Mouse (Mus musculus): ENCODE results near the gene Nes. TPM values are rescaled to one million over a fixed set of nuclear protein-coding genes. Genes with fewer than 3 reads are reported as not detected.

Nes gene
- polyA plus RNA-seq, 1 experiment: 0.26 TPM

DNA sequence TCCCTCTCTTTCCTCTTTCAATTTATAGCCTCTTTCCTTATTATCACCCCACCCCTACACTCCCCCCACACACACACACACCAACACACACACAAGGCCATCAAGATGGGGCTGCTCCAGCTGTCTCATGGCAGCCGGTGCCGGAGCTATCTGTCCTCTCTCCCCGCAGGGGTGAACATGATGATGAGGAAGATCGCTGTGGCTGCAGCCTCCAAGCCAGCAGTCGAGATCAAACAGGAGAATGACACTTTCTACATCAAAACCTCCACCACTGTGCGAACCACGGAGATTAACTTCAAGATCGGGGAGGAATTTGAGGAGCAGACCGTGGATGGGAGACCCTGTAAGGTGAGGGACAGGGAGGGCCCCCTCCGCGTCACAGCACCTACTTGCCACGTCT, 18.9 kb upstream of the Nes start:
- Histone ChIP-seq H3K4me1 (ENCODE audit: control insufficient read depth, insufficient read depth, low read length) (peaks cover 35% of the 10 kb centered on the region), H3K27me3 (ENCODE audit: control insufficient read depth, insufficient read depth, low read length) (no peaks in the 10 kb centered on the region; the same call in none of the 2 replicates), H3K4me3 (ENCODE audit: control insufficient read depth, low read depth, low read length) (peak overlapping the region; percentile 9; the same call in 1 of the 2 replicates), H3K27ac (ENCODE audit: control insufficient read depth, insufficient read depth, low read depth, low read length) (no peak overlapping the region), H3K36me3 (ENCODE audit: control insufficient read depth, insufficient read depth, low read length) (no peaks in the 10 kb centered on the region)
- no peak for TF ChIP-seq CTCF (IDR thresholded peaks at IDR 0.05; ENCODE audit: control insufficient read depth, insufficient read depth, insufficient replicate concordance, low read depth, low read length)

DNA sequence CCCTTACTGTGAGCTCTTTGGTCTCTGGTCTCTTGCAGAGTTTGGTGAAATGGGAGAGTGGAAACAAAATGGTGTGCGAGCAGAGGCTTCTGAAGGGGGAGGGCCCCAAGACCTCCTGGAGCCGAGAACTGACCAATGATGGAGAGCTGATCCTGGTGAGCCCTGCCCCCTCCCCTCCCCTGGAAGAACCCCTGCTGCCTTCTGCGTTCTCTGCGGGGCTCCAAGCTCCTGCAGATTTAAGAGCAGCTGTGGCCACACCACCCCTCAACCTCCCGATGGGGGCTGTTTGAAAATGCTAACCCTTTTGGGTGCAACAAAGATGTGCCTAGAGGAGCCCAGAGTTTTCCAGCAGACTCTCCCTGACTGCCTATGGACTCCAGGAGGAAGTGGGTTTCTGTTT, 18.4 kb upstream of the Nes start:
- H3K4me3 ChIP-seq (ENCODE audit: control insufficient read depth, low read depth, low read length): no peak overlapping the region; the same call in 1 of the 2 replicates
- H3K4me1 ChIP-seq (ENCODE audit: control insufficient read depth, insufficient read depth, low read length): peaks cover 30% of the 10 kb centered on the region
- no peak for TF ChIP-seq POLR2A (IDR thresholded peaks at IDR 0.05; ENCODE audit: control insufficient read depth, low read depth, low read length)
- no peak for TF ChIP-seq CTCF (IDR thresholded peaks at IDR 0.05; ENCODE audit: control insufficient read depth, insufficient read depth, insufficient replicate concordance, low read depth, low read length)
- H3K27me3 ChIP-seq (ENCODE audit: control insufficient read depth, insufficient read depth, low read length): no peaks in the 10 kb centered on the region; the same call in none of the 2 replicates
- no peaks in the 10 kb centered on the region for H3K36me3 ChIP-seq (ENCODE audit: control insufficient read depth, insufficient read depth, low read length)
- no peak overlapping the region for H3K27ac ChIP-seq (ENCODE audit: control insufficient read depth, insufficient read depth, low read depth, low read length)

DNA sequence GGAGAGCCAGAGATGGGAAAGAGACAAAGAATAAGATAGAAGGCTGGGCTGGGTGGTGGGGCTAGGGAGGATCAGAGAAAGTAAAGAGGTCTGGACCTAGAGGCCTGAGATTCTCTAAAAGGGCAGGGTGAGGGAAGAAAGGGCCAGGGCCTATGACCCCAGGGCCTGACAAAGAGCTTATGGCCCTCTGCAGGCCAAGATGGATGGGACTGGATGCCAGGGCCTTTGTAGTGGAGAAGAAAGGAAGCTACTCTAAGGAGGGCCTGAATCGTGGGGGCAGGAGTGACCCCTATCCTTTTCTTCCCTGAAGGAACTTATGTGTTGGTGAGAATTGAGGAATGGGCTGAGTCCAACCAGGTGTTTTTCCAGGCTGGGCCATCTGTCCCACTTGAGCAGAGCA, 12.8 kb upstream of the Nes start:
- H3K4me1 ChIP-seq (ENCODE audit: control insufficient read depth, insufficient read depth, low read length): peaks cover 7% of the 10 kb centered on the region
- no peaks in the 10 kb centered on the region for H3K36me3 ChIP-seq (ENCODE audit: control insufficient read depth, insufficient read depth, low read length)
- no peak overlapping the region for H3K27ac ChIP-seq (ENCODE audit: control insufficient read depth, insufficient read depth, low read depth, low read length)
- no peak overlapping the region for H3K4me3 ChIP-seq (ENCODE audit: control insufficient read depth, low read depth, low read length)
- TF ChIP-seq POLR2A (IDR thresholded peaks at IDR 0.05; ENCODE audit: control insufficient read depth, low read depth, low read length): no peak
- TF ChIP-seq CTCF (IDR thresholded peaks at IDR 0.05; ENCODE audit: control insufficient read depth, insufficient read depth, insufficient replicate concordance, low read depth, low read length): no peak
- no peaks in the 10 kb centered on the region; the same call in 1 of the 2 replicates for H3K27me3 ChIP-seq (ENCODE audit: control insufficient read depth, insufficient read depth, low read length)

DNA sequence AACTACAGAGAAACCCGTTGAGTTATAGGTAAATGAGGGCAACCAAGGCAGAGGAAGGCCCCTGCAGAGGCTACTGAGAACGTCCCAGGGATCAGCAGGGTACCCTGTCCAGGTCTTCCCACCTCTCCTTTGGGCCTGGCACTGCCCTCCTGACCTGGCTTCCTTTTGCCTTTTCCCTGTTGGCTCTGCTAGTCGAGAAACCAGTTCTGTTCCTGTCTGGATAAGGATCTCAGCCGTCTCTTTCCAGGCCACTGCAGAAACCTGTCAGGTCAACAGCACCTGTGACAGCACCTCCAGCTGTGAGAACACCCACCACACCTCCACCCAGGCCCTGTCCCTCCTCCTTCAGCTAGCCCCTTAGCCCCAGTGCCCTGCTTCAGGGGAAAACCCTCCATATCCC, 12.4 kb upstream of the Nes start:
- H3K4me3 ChIP-seq (ENCODE audit: control insufficient read depth, low read depth, low read length): no peak overlapping the region
- TF ChIP-seq CTCF (IDR thresholded peaks at IDR 0.05; ENCODE audit: control insufficient read depth, insufficient read depth, insufficient replicate concordance, low read depth, low read length): no peak
- no peak for TF ChIP-seq POLR2A (IDR thresholded peaks at IDR 0.05; ENCODE audit: control insufficient read depth, low read depth, low read length)
- H3K36me3 ChIP-seq (ENCODE audit: control insufficient read depth, insufficient read depth, low read length): no peaks in the 10 kb centered on the region
- no peak overlapping the region for H3K27ac ChIP-seq (ENCODE audit: control insufficient read depth, insufficient read depth, low read depth, low read length)
- no peaks in the 10 kb centered on the region; the same call in 1 of the 2 replicates for H3K27me3 ChIP-seq (ENCODE audit: control insufficient read depth, insufficient read depth, low read length)
- peaks cover 7% of the 10 kb centered on the region for H3K4me1 ChIP-seq (ENCODE audit: control insufficient read depth, insufficient read depth, low read length)

DNA sequence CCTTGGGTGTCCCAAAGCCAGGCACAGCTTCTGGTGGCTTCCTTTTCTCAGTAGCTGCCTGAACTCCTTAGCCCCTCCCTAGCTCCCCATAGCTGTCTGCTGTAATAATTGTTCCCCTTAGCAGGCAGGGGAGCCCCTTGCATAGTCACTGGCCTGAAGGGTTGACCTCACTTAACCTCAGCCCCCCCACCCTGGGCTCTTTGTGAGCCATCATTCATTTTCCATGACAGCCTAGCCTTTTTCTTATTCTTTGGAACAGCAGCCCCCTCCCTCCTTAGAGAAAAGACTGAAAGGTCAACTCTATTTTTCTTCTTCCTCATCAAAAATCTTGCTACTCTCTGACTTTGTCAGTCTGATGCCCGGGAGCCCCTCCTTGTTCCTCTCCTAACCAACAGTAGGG, 11.9 kb upstream of the Nes start:
- no peak overlapping the region for H3K27ac ChIP-seq (ENCODE audit: control insufficient read depth, insufficient read depth, low read depth, low read length)
- H3K4me3 ChIP-seq (ENCODE audit: control insufficient read depth, low read depth, low read length): no peak overlapping the region
- H3K4me1 ChIP-seq (ENCODE audit: control insufficient read depth, insufficient read depth, low read length): peaks cover 7% of the 10 kb centered on the region

DNA sequence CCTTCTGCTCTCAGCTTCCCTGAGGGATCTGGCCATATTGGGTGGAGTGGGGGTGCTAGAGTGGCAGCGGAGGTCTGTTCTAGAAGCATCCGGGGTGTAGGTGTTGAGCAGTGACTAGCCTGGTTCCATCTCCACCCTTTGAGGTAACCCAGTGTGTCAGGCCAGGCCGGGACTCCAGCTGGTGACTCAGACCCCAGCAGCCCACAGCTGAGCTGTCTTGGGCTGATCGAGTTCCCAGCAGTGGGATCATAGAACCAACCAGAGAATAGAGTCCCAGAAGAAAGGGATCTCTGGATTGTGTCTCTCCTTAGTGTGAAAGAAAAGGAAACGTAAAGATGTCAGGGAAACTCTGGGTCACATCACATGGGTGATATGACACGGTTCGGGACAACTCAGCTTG, 11.5 kb upstream of the Nes start:
- H3K27ac ChIP-seq (ENCODE audit: control insufficient read depth, insufficient read depth, low read depth, low read length): no peak overlapping the region
- TF ChIP-seq CTCF (IDR thresholded peaks at IDR 0.05; ENCODE audit: control insufficient read depth, insufficient read depth, insufficient replicate concordance, low read depth, low read length) (no peak), POLR2A (IDR thresholded peaks at IDR 0.05; ENCODE audit: control insufficient read depth, low read depth, low read length) (no peak)

More for the DNA sequence above, 11.9 kb upstream of the Nes start:
- no peaks in the 10 kb centered on the region; the same call in 1 of the 2 replicates for H3K27me3 ChIP-seq (ENCODE audit: control insufficient read depth, insufficient read depth, low read length)
- no peaks in the 10 kb centered on the region for H3K36me3 ChIP-seq (ENCODE audit: control insufficient read depth, insufficient read depth, low read length)
- TF ChIP-seq CTCF (IDR thresholded peaks at IDR 0.05; ENCODE audit: control insufficient read depth, insufficient read depth, insufficient replicate concordance, low read depth, low read length): no peak
- no peak for TF ChIP-seq POLR2A (IDR thresholded peaks at IDR 0.05; ENCODE audit: control insufficient read depth, low read depth, low read length)

DNA sequence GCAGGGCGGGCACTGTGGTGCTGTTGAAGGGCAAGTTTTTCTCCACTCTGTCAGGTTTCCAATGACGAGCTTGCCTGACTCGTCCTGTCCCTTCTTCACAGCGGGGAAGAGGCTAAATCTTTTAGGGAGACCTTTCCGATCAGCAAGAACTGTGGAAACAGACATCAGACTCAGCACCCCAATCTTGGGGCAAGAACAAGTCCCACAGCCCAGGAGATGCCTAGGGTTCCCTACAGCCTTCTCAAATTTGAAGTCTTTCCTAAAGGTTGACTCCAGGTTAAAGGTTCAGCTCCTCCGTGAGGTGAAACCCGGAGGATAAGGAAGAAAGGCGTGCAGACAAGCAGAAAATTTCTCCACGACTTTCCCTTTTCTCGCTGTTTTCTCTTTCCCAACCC, 10.7 kb upstream of the Nes start:
- Histone ChIP-seq H3K27me3 (ENCODE audit: control insufficient read depth, insufficient read depth, low read length) (no peaks in the 10 kb centered on the region; the same call in 1 of the 2 replicates), H3K4me3 (ENCODE audit: control insufficient read depth, low read depth, low read length) (peak overlapping the region; percentile 64), H3K4me1 (ENCODE audit: control insufficient read depth, insufficient read depth, low read length) (peaks cover 7% of the 10 kb centered on the region), H3K27ac (ENCODE audit: control insufficient read depth, insufficient read depth, low read depth, low read length) (no peak overlapping the region), H3K36me3 (ENCODE audit: control insufficient read depth, insufficient read depth, low read length) (no peaks in the 10 kb centered on the region)
- TF ChIP-seq POLR2A (IDR thresholded peaks at IDR 0.05; ENCODE audit: control insufficient read depth, low read depth, low read length) (no peak), CTCF (IDR thresholded peaks at IDR 0.05; ENCODE audit: control insufficient read depth, insufficient read depth, insufficient replicate concordance, low read depth, low read length) (no peak)

More for the DNA sequence above, 11.5 kb upstream of the Nes start:
- Histone ChIP-seq H3K4me1 (ENCODE audit: control insufficient read depth, insufficient read depth, low read length) (peaks cover 7% of the 10 kb centered on the region), H3K27me3 (ENCODE audit: control insufficient read depth, insufficient read depth, low read length) (no peaks in the 10 kb centered on the region; the same call in 1 of the 2 replicates), H3K36me3 (ENCODE audit: control insufficient read depth, insufficient read depth, low read length) (no peaks in the 10 kb centered on the region), H3K4me3 (ENCODE audit: control insufficient read depth, low read depth, low read length) (no peak overlapping the region)

Measured in testis, adult 2 months (tissue).